In the genomic region with DNA sequence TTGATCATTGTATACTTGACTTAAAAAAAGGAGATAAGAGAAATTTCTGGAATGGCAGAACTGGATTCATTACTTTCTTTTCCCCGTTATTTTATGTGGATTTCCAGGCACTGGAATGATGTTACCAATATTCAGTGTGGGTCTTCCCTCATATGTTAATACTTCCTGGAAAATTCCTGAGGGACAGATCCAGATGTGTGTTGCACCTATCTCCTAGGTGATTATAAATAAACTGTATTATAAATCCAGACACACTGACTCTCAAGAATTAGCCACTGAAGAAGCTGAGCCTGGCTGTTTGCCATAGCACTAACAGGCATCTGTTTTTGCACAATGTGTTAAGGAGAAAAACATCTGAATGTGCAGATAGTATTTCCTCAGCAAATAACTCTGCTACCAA, we compare ENCODE assay signal across 16 mouse cellular contexts.
DNase-seq lines count a peak whose midpoint lies in the region; ATAC-seq lines count a peak whose summit lies in the region.
"Had no signal": no experiment of that assay in that cellular context is flagged by ENCODE, and none has a peak within 500 bp of the region (broad histone marks: within the 10 kb centered on the region; RNA-seq: fewer than 3 reads in every experiment).

No protein-coding gene starts in this region.

- intact Hi-C loops in heart, postnatal 14 days (cut with DNase I): no loop called here

- ATAC-seq in monocyte, adult 5-6 weeks (replicated peaks; ENCODE audit: insufficient number of reproducible peaks, low FRiP score, low TSS enrichment, poor library complexity, severe bottlenecking): no peak
- ATAC-seq: forebrain, embryonic 15.5 days; midbrain, embryonic 16.5 days had no signal

- DNase-seq in heart, postnatal 4 days: peak; percentile 5
- no peak for DNase-seq in heart, postnatal 14 days
- peak; percentile 27 to 30 for DNase-seq in right cerebral cortex, postnatal 10 days (ENCODE audit: low spot score in 2 of 2)
- DNase-seq in right cerebral cortex, adult 18-20 months: no peak
- DNase-seq in gastrocnemius, postnatal 10 days: peak; percentile 35
- DNase-seq in telencephalon, adult 2 months (ENCODE audit: low read depth, low spot score): peak; percentile 12
- DNase-seq: adrenal gland, postnatal 25 days; B cell, adult 2 months; heart, adult 2 months; kidney, adult 11 months; kidney, postnatal 10 days; spleen, adult 18-20 months; thymus, postnatal 36 days had no signal

Comparison
In these comparisons a context has a peak if more than half of its experiments do, and no peak if none do; other contexts are left out.
1. DNase-seq: peak in heart, postnatal 4 days (single experiment), right cerebral cortex, postnatal 10 days (2 of 2), gastrocnemius, postnatal 10 days (single experiment) and telencephalon, adult 2 months (single experiment); none in heart, postnatal 14 days (0 of 2) and right cerebral cortex, adult 18-20 months (single experiment).